Mouse (Mus musculus): ENCODE measurements around the gene Magi1.

DNA sequence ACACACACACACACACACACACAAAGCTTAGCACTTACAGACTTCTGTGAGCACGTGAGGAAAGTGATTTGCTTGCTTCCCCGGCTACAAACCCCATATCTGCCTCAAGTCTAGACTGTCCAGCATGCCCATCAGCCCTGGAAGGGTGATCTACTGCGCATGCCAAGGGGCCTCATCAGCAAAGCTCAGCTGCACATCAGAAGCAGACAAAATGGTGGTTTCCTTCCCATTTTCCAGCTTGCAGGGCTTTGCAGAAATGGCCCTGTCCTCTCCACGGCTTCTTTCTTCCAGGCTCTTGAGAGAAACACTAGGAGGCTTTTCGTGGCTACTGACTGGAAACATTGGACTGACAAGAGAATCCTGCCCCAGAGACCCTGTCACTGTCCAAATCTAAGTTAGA, 149.6 kb downstream of the Magi1 start:
- TF ChIP-seq GATA1 (IDR thresholded peaks at IDR 0.05; ENCODE audit: borderline replicate concordance, low read length) (no peak), FLI1 (IDR thresholded peaks at IDR 0.05; ENCODE audit: low read length) (no peak)

Measured in megakaryocyte, embryonic 14.5 days (primary cell).